Mouse (Mus musculus): ENCODE data around the gene Sobp.

- TF ChIP-seq CTCF (IDR thresholded peaks at IDR 0.05; ENCODE audit: borderline replicate concordance, insufficient read depth, low read length) (0 out of 2 replicates have a peak, but pooled peaks have one; percentile 5), POLR2A (IDR thresholded peaks at IDR 0.05; ENCODE audit: low read depth, low read length) (no peak)
These were observed 37.5 kb upstream of the Sobp start for GRCm38 (mm10) chr10:43211866-43212265.

Measured in embryonic fibroblast, embryonic 13.5 days (primary cell).